Mouse (Mus musculus): ENCODE results near the gene Tceanc2. TPM values are rescaled to one million over a fixed set of nuclear protein-coding genes. Genes with fewer than 3 reads are reported as not detected.

Gene Tceanc2
- polyA plus RNA-seq, 1 experiment from 2014 or later = 28.3 TPM

DNA sequence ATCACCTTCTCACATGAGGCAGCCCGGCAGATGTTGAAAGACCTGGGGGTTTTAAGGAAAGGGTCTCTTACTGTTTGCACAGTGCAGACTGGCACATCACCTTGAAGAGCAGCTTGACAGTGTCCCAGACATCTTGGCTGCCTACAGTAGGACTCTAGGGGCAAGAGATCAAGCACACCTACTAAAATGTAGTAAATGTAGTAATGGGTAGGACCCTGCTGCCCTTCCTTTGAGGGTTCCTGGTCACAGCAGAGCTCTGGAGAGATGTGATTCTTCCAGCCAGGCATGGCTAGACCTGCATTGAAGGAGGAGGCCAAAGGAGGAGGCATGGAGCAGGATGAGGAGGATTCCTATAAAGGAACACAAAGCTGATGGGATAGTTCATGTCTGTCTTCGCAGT, 28.1 kb upstream of the Tceanc2 start:
- WGBS = 92% methylated on average over 2 of the region's 2 CpGs
- no peak overlapping the region for H3K4me3 ChIP-seq
- H3K27ac ChIP-seq (ENCODE audit: poor library complexity, severe bottlenecking) = no peak overlapping the region
- H3K27me3 ChIP-seq (replicated peaks) = peaks cover 2% of the 10 kb centered on the region; the same call in 1 of the 2 replicates
- H3K36me3 ChIP-seq = peaks cover 50% of the 10 kb centered on the region
- peaks cover 11% of the 10 kb centered on the region for H3K4me1 ChIP-seq (replicated peaks)
- H3K9ac ChIP-seq = no peak overlapping the region
- no peak for ATAC-seq (ENCODE audit: insufficient number of reproducible peaks, low FRiP score)
- H3K4me2 ChIP-seq = no peak overlapping the region
- H3K9me3 ChIP-seq (replicated peaks) = no peaks in the 10 kb centered on the region

- Histone ChIP-seq H3K36me3 (peaks cover 85% of the 10 kb centered on the region), H3K4me3 (no peak overlapping the region), H3K27ac (ENCODE audit: poor library complexity, severe bottlenecking) (no peak overlapping the region), H3K9ac (no peak overlapping the region), H3K4me1 (replicated peaks) (no peaks in the 10 kb centered on the region), H3K4me2 (no peak overlapping the region), H3K9me3 (replicated peaks) (no peaks in the 10 kb centered on the region), H3K27me3 (replicated peaks) (no peaks in the 10 kb centered on the region)
- ATAC-seq (ENCODE audit: insufficient number of reproducible peaks, low FRiP score) = no peak
- WGBS = 84% methylated on average over 7 of the region's 7 CpGs
These were observed 24.1 kb upstream of the Tceanc2 start for GRCm38 (mm10) chr4:107203001-107203400.

- 95% methylated on average over 3 of the region's 3 CpGs for WGBS
- no peaks in the 10 kb centered on the region for H3K4me1 ChIP-seq (replicated peaks)
- ATAC-seq (ENCODE audit: insufficient number of reproducible peaks, low FRiP score) = no peak
- H3K9me3 ChIP-seq (replicated peaks) = no peaks in the 10 kb centered on the region
- no peak overlapping the region for H3K4me2 ChIP-seq
- no peak overlapping the region for H3K9ac ChIP-seq
- H3K27me3 ChIP-seq (replicated peaks) = no peaks in the 10 kb centered on the region
- H3K36me3 ChIP-seq = peaks cover 88% of the 10 kb centered on the region
- no peak overlapping the region for H3K4me3 ChIP-seq
- no peak overlapping the region for H3K27ac ChIP-seq (ENCODE audit: poor library complexity, severe bottlenecking)
These were observed 22.9 kb upstream of the Tceanc2 start for GRCm38 (mm10) chr4:107201779-107202178.

- no peak overlapping the region for H3K9ac ChIP-seq
- no peaks in the 10 kb centered on the region for H3K9me3 ChIP-seq (replicated peaks)
- H3K4me1 ChIP-seq (replicated peaks) = no peaks in the 10 kb centered on the region
- H3K27me3 ChIP-seq (replicated peaks) = no peaks in the 10 kb centered on the region
- no peak overlapping the region for H3K4me2 ChIP-seq
- no peak for ATAC-seq (ENCODE audit: insufficient number of reproducible peaks, low FRiP score)
- peaks cover 88% of the 10 kb centered on the region for H3K36me3 ChIP-seq
- H3K27ac ChIP-seq (ENCODE audit: poor library complexity, severe bottlenecking) = no peak overlapping the region
- 94% methylated on average over 5 of the region's 5 CpGs for whole genome bisulfite sequencing
- no peak overlapping the region for H3K4me3 ChIP-seq
These were observed 19.2 kb upstream of the Tceanc2 start for GRCm38 (mm10) chr4:107198072-107198471.

DNA sequence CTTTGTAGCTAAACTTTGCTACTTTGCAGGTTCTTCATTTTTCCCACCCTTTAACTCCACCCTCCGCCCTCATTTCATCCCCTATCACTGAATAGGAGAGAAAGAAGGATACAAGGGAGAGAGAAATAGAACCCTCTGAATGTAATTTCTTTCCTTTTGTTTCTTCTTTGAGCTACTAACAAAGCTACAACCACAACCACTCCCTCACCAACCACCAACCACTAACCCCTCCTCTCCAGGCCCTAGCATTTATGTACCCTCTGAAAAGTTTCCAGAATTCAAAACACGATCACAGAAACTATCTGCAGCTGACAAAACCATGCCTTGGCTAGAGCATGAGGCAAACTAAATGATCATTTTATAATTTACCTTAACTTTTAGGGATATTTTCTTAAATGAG, 17.5 kb upstream of the Tceanc2 start:
- H3K27me3 ChIP-seq (replicated peaks) = no peaks in the 10 kb centered on the region
- H3K9me3 ChIP-seq (replicated peaks) = no peaks in the 10 kb centered on the region
- no peak overlapping the region for H3K4me3 ChIP-seq
- H3K4me2 ChIP-seq = no peak overlapping the region
- WGBS = 92% methylated on average over 2 of the region's 2 CpGs
- H3K9ac ChIP-seq = no peak overlapping the region
- no peaks in the 10 kb centered on the region for H3K4me1 ChIP-seq (replicated peaks)
- H3K36me3 ChIP-seq = peaks cover 80% of the 10 kb centered on the region
- no peak for ATAC-seq (ENCODE audit: insufficient number of reproducible peaks, low FRiP score)
- H3K27ac ChIP-seq (ENCODE audit: poor library complexity, severe bottlenecking) = no peak overlapping the region

DNA sequence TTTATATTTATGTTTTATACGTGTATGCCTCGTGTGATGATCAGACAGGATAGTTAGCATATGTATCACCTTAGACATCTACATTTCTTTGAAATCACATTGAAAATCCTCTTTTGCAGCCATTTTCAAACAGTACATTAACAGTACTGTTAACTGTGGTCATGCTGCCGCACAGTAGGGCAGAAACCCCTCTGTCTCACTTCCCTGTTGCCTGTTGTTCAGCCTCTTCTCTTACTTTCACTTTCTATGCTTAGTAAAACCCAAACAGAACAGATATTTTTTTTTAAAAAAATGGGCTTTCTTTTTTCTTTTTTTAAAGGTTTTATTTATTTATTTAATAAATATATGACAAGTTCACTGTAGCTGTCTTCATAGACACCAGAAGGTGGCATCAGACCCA, 14.9 kb upstream of the Tceanc2 start:
- peaks cover 76% of the 10 kb centered on the region for H3K36me3 ChIP-seq
- no peaks in the 10 kb centered on the region for H3K9me3 ChIP-seq (replicated peaks)
- no peaks in the 10 kb centered on the region for H3K27me3 ChIP-seq (replicated peaks)
- H3K4me2 ChIP-seq = no peak overlapping the region
- H3K9ac ChIP-seq = no peak overlapping the region
- no peak overlapping the region for H3K27ac ChIP-seq (ENCODE audit: poor library complexity, severe bottlenecking)
- no peaks in the 10 kb centered on the region for H3K4me1 ChIP-seq (replicated peaks)
- WGBS = 95% methylated on average over 3 of the region's 3 CpGs
- no peak for ATAC-seq (ENCODE audit: insufficient number of reproducible peaks, low FRiP score)
- H3K4me3 ChIP-seq = no peak overlapping the region

GRCm38 (mm10) chr4:107185703-107186102, 6.8 kb upstream of the Tceanc2 start:
- ATAC-seq (ENCODE audit: insufficient number of reproducible peaks, low FRiP score) = no peak

GRCm38 (mm10) chr4:107183203-107183602, 4.3 kb upstream of the Tceanc2 start:
- Histone ChIP-seq H3K36me3 (peaks cover 20% of the 10 kb centered on the region), H3K4me3 (no peak overlapping the region), H3K4me1 (replicated peaks) (peaks cover 22% of the 10 kb centered on the region), H3K4me2 (no peak overlapping the region), H3K9me3 (replicated peaks) (no peaks in the 10 kb centered on the region), H3K9ac (no peak overlapping the region), H3K27ac (ENCODE audit: poor library complexity, severe bottlenecking) (no peak overlapping the region), H3K27me3 (replicated peaks) (no peaks in the 10 kb centered on the region)
- no peak for ATAC-seq (ENCODE audit: insufficient number of reproducible peaks, low FRiP score)
- WGBS = 86% methylated on average over 4 of the region's 4 CpGs

More at GRCm38 (mm10) chr4:107185703-107186102, 6.8 kb upstream of the Tceanc2 start:
- H3K36me3 ChIP-seq = peaks cover 43% of the 10 kb centered on the region
- H3K27ac ChIP-seq (ENCODE audit: poor library complexity, severe bottlenecking) = no peak overlapping the region
- H3K4me1 ChIP-seq (replicated peaks) = peaks cover 13% of the 10 kb centered on the region
- no peaks in the 10 kb centered on the region for H3K27me3 ChIP-seq (replicated peaks)
- no peak overlapping the region for H3K4me3 ChIP-seq
- no peak overlapping the region for H3K4me2 ChIP-seq
- no peak overlapping the region for H3K9ac ChIP-seq
- no peaks in the 10 kb centered on the region for H3K9me3 ChIP-seq (replicated peaks)
- WGBS = 78% methylated on average over 3 of the region's 3 CpGs

GRCm38 (mm10) chr4:107182796-107183195, 3.9 kb upstream of the Tceanc2 start:
- Histone ChIP-seq H3K27ac (ENCODE audit: poor library complexity, severe bottlenecking) (no peak overlapping the region), H3K4me1 (replicated peaks) (peaks cover 22% of the 10 kb centered on the region), H3K4me3 (no peak overlapping the region), H3K27me3 (replicated peaks) (no peaks in the 10 kb centered on the region), H3K36me3 (peaks cover 16% of the 10 kb centered on the region), H3K9ac (no peak overlapping the region), H3K4me2 (no peak overlapping the region), H3K9me3 (replicated peaks) (no peaks in the 10 kb centered on the region)
- WGBS = 59% methylated on average over 2 of the region's 2 CpGs
- ATAC-seq (ENCODE audit: insufficient number of reproducible peaks, low FRiP score) = no peak

GRCm38 (mm10) chr4:107181866-107182265, 3.0 kb upstream of the Tceanc2 start:
- H3K27ac ChIP-seq (ENCODE audit: poor library complexity, severe bottlenecking) = no peak overlapping the region
- no peak for ATAC-seq (ENCODE audit: insufficient number of reproducible peaks, low FRiP score)
- peaks cover 29% of the 10 kb centered on the region for H3K4me1 ChIP-seq (replicated peaks)
- H3K4me2 ChIP-seq = no peak overlapping the region
- H3K36me3 ChIP-seq = peaks cover 8% of the 10 kb centered on the region
- no peaks in the 10 kb centered on the region for H3K9me3 ChIP-seq (replicated peaks)
- no peak overlapping the region for H3K4me3 ChIP-seq
- H3K27me3 ChIP-seq (replicated peaks) = no peaks in the 10 kb centered on the region
- no peak overlapping the region for H3K9ac ChIP-seq
- 83% methylated on average over 6 of the region's 6 CpGs for WGBS

DNA sequence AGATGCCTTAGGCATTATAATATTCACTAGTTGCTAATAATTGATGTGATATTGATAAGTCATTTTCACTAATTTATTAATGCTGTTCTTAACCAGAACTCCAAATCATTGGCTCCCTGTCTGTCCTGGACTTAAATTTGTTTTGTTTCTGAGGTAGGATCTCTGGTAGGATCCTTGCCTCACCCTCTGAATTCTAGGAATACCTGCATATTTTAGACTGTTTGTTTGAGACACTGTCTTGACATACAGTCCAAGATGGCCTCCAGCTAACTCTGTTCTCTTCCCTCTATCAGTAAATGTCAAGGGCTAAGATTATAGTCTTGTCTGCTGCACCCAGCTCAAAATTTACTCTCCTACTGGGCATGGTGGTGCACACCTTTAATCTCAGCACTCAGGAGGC, 1.8 kb upstream of the Tceanc2 start:
- Histone ChIP-seq H3K36me3 (peaks cover 3% of the 10 kb centered on the region; the same call in 1 of the 2 replicates), H3K4me3 (no peak overlapping the region), H3K27ac (ENCODE audit: poor library complexity, severe bottlenecking) (no peak overlapping the region), H3K4me1 (replicated peaks) (peaks cover 33% of the 10 kb centered on the region), H3K27me3 (replicated peaks) (no peaks in the 10 kb centered on the region), H3K4me2 (no peak overlapping the region), H3K9ac (no peak overlapping the region), H3K9me3 (replicated peaks) (no peaks in the 10 kb centered on the region)
- ATAC-seq (ENCODE audit: insufficient number of reproducible peaks, low FRiP score) = no peak

DNA sequence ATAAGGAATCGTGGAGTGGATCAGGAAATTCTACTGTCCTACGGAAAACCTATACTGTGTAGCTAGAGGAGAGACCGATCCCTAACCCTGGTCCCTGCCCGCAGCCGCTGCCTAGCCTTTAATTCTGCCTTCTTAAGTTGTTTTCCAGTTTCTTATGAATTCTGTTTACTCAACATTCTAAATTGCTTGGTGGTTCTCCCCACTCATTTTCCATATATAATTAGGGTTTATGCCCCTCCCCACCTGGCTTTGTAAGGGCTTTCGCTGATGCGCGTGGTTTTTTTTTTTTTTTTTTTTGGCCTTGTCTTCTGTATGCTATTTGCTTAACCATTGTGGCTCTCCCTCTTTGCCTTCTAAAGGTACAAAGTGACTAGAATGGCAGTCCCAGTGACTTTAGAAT, 645 bp upstream of the Tceanc2 start:
- whole genome bisulfite sequencing = 7% methylated on average over 8 of the region's 8 CpGs
- H3K4me2 ChIP-seq = peak overlapping the region; percentile 88
- H3K9ac ChIP-seq = peak overlapping the region; percentile 89
- no peak for ATAC-seq (ENCODE audit: insufficient number of reproducible peaks, low FRiP score)
- H3K4me3 ChIP-seq = peak overlapping the region; percentile 95
- H3K27me3 ChIP-seq (replicated peaks) = no peaks in the 10 kb centered on the region
- peaks cover 15% of the 10 kb centered on the region for H3K36me3 ChIP-seq
- peaks cover 29% of the 10 kb centered on the region for H3K4me1 ChIP-seq (replicated peaks)
- H3K27ac ChIP-seq (ENCODE audit: poor library complexity, severe bottlenecking) = peak overlapping the region; percentile 98
- no peaks in the 10 kb centered on the region for H3K9me3 ChIP-seq (replicated peaks)

All from heart, embryonic 12.5 days (tissue).